Mouse (Mus musculus): ENCODE measurements around the gene Epn2. TPM values are rescaled to one million over a fixed set of nuclear protein-coding genes. Genes with fewer than 3 reads are reported as not detected.

Epn2 gene
- total and polyA plus RNA-seq, 3 experiments = 8.6 to 12.5 TPM; not detected in 1

DNA sequence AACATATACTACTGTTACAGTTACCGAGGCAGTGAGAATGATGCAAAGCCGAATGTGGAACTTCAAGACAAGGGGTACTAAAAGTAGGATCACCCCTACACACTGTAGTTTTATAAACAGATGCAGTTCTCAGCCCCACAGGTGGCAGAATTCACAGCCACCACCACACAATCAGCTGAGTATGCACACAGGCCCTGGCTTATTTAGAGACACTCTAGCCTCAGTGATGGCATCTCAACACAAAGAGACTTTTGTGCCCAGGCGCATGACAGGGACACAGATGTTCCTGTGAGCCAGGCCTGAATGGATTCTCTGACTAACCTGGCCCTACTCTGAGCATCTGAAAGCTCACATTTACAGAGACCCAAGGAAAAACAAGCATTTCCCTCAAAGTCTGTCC lies 42.1 kb downstream of the Epn2 start:
- peaks cover 0 to 5% of the 10 kb centered on the region in 2 experiments; a peak in 2 of 4 replicates for H3K4me1 ChIP-seq (ENCODE audit: control insufficient read depth in 1 of 2, insufficient read depth in 2 of 2, low read length in 2 of 2)
- H3K27ac ChIP-seq (ENCODE audit: control insufficient read depth, low read depth, low read length) = no peak overlapping the region
- H3K9ac ChIP-seq (ENCODE audit: control insufficient read depth, low read depth, low read length, poor library complexity, severe bottlenecking) = no peak overlapping the region
- no peaks in the 10 kb centered on the region for H3K79me2 ChIP-seq (ENCODE audit: control insufficient read depth, insufficient read depth, low read length, poor library complexity)
- no peaks in the 10 kb centered on the region for H3K9me3 ChIP-seq (replicated peaks; ENCODE audit: insufficient read depth, low read length)
- H3K36me3 ChIP-seq (ENCODE audit: control insufficient read depth in 1 of 2, insufficient read depth in 2 of 2, low read length in 2 of 2) = peaks cover 0 to 4% of the 10 kb centered on the region in 2 experiments; a peak in 2 of 4 replicates
- no peaks in the 10 kb centered on the region for H3K27me3 ChIP-seq (ENCODE audit: control insufficient read depth in 1 of 2, insufficient read depth in 2 of 2, low read length in 2 of 2)
- DNase-seq (ENCODE audit: low read depth, low spot score) = no peak
- TF ChIP-seq POLR2AphosphoS2 (IDR thresholded peaks at IDR 0.05; ENCODE audit: low read length) (no peak), ZMIZ1 (IDR thresholded peaks at IDR 0.05; ENCODE audit: low read depth, low read length) (no peak), KAT2A (conservative IDR thresholded peaks at IDR 0.05; ENCODE audit: low read depth, low read length) (no peak), MEF2A (IDR thresholded peaks at IDR 0.05; ENCODE audit: extremely low read depth, insufficient replicate concordance, low read depth, low read length, poor library complexity, severe bottlenecking) (no peak), ETS1 (IDR thresholded peaks at IDR 0.05; ENCODE audit: low read depth, low read length) (no peak), MYC (IDR thresholded peaks at IDR 0.05; ENCODE audit: low read depth, low read length) (no peak), POLR2AphosphoS5 (IDR thresholded peaks at IDR 0.05; ENCODE audit: borderline replicate concordance, low read depth, low read length) (no peak), JUND (IDR thresholded peaks at IDR 0.05; ENCODE audit: low read depth, low read length) (no peak), TCF12 (IDR thresholded peaks at IDR 0.05; ENCODE audit: low read depth, low read length) (no peak), CHD1 (IDR thresholded peaks at IDR 0.05; ENCODE audit: low read depth, low read length) (no peak), ELF1 (IDR thresholded peaks at IDR 0.05; ENCODE audit: low read depth, low read length) (no peak), MAX (IDR thresholded peaks at IDR 0.05; ENCODE audit: low read length) (no peak), E2F4 (IDR thresholded peaks at IDR 0.05; ENCODE audit: borderline replicate concordance, low read depth, low read length) (no peak), RCOR1 (IDR thresholded peaks at IDR 0.05; ENCODE audit: low read depth, low read length) (no peak), MAFK (IDR thresholded peaks at IDR 0.05; ENCODE audit: borderline replicate concordance, low read depth, low read length) (no peak), MXI1 (IDR thresholded peaks at IDR 0.05; ENCODE audit: low read depth, low read length) (no peak), POLR2A (IDR thresholded peaks at IDR 0.05; ENCODE audit: control insufficient read depth in 1 of 2, insufficient read depth in 1 of 2, low read depth in 1 of 2, low read length in 2 of 2, poor library complexity in 1 of 2) (no peak), USF1 (IDR thresholded peaks at IDR 0.05; ENCODE audit: low read depth, low read length) (no peak), CTCF (IDR thresholded peaks at IDR 0.05 in 2 of 3, conservative IDR thresholded peaks at IDR 0.05 in 1 of 3; ENCODE audit: control insufficient read depth in 1 of 3, insufficient read depth in 1 of 3, low read depth in 2 of 3, low read length in 3 of 3, poor library complexity in 1 of 3, severe bottlenecking in 1 of 3) (no peak)
- no peak overlapping the region for H3K4me3 ChIP-seq (ENCODE audit: control insufficient read depth in 1 of 2, insufficient read depth in 1 of 2, low read depth in 2 of 2, low read length in 2 of 2)

DNA sequence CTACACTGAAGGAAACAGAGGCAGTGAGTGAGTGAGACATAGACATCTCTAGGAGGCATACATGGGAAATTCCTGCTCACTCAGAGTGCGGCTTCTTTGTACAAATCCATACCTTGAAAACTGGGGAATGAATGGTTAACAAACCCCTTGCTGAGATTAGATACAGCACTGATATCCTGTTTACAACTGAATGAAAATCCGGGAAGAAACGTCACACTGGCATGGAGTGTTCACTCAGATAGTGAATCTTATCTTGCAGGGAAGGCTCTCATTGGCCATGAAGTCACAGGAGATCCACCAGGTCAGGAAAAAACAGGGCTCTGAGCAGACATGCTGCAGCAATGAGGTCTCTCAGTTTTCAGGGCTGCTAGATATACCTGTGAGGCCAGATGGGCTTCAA lies 42.5 kb downstream of the Epn2 start:
- peaks cover 0 to 4% of the 10 kb centered on the region in 2 experiments; a peak in 2 of 4 replicates for H3K36me3 ChIP-seq (ENCODE audit: control insufficient read depth in 1 of 2, insufficient read depth in 2 of 2, low read length in 2 of 2)
- peaks cover 0 to 5% of the 10 kb centered on the region in 2 experiments; a peak in 2 of 4 replicates for H3K4me1 ChIP-seq (ENCODE audit: control insufficient read depth in 1 of 2, insufficient read depth in 2 of 2, low read length in 2 of 2)
- TF ChIP-seq USF1 (IDR thresholded peaks at IDR 0.05; ENCODE audit: low read depth, low read length) (no peak), EP300 (IDR thresholded peaks at IDR 0.05; ENCODE audit: low read depth in 1 of 2, low read length in 2 of 2) (peak in 1 of 2 experiments; percentile 15; a peak in 1 of 4 replicates), RCOR1 (IDR thresholded peaks at IDR 0.05; ENCODE audit: low read depth, low read length) (0 out of 2 replicates have a peak, but pooled peaks have one; percentile 57), UBTF (IDR thresholded peaks at IDR 0.05; ENCODE audit: borderline replicate concordance, insufficient read depth, low read depth, low read length) (no peak), ELF1 (IDR thresholded peaks at IDR 0.05; ENCODE audit: low read depth, low read length) (no peak), GATA1 (IDR thresholded peaks at IDR 0.05; ENCODE audit: low read depth, low read length) (peak; percentile 70)
- no peaks in the 10 kb centered on the region for H3K9me3 ChIP-seq (replicated peaks; ENCODE audit: insufficient read depth, low read length)
- H3K79me2 ChIP-seq (ENCODE audit: control insufficient read depth, insufficient read depth, low read length, poor library complexity) = no peaks in the 10 kb centered on the region
- DNase-seq (ENCODE audit: low read depth, low spot score) = no peak
- H3K27me3 ChIP-seq (ENCODE audit: control insufficient read depth in 1 of 2, insufficient read depth in 2 of 2, low read length in 2 of 2) = no peaks in the 10 kb centered on the region
- no peak overlapping the region for H3K9ac ChIP-seq (ENCODE audit: control insufficient read depth, low read depth, low read length, poor library complexity, severe bottlenecking)
- H3K27ac ChIP-seq (ENCODE audit: control insufficient read depth, low read depth, low read length) = no peak overlapping the region
- no peak overlapping the region for H3K4me3 ChIP-seq (ENCODE audit: control insufficient read depth in 1 of 2, insufficient read depth in 1 of 2, low read depth in 2 of 2, low read length in 2 of 2)
